Mouse (Mus musculus) megakaryocyte progenitor cell, adult 5-6 weeks (primary cell): ENCODE measurements around the gene Abcb5. TPM values are rescaled to one million over a fixed set of nuclear protein-coding genes. Genes with fewer than 3 reads are reported as not detected.

ENCODE experiments used
- total RNA-seq, 2 experiments: library from RNA; stranded (forward) in 1 of 2; stranded (reverse) in 1 of 2; fragments of 157-497, 149-512 nt in 1 of 2; fragments of 200-1000 nt in 1 of 2; gene quantifications; 2 replicates each; pipeline versions ENCODE4 v1.2.3 to v1.2.4; 2015 to 2017

Abcb5 gene
- total RNA-seq, 2 experiments from 2014 or later = not detected

Other genes with a start within 250 kb of the Abcb5 start
- not detected in 2 replicates for gene Sp8, start 120.1 kb downstream of the Abcb5 start, total RNA-seq (2015)
- gene Sp8, start 120.1 kb downstream of the Abcb5 start, total RNA-seq (2017) = not detected in 2 replicates